Mouse (Mus musculus) heart, postnatal 0 days (tissue): Measurements from ENCODE around the gene Zmiz1.

ENCODE experiments used
- CTCF ChIP-seq: IDR thresholded peaks from 2 replicates; pipeline ENCODE4 v1.5.1; 2016; ENCODE audit warnings: antibody characterized with exemption, control low read depth, low read depth
- EP300 ChIP-seq: IDR thresholded peaks from 2 replicates; pipeline ENCODE4 v1.6.1; 2016; ENCODE audit warnings: antibody characterized with exemption, low read depth

DNA sequence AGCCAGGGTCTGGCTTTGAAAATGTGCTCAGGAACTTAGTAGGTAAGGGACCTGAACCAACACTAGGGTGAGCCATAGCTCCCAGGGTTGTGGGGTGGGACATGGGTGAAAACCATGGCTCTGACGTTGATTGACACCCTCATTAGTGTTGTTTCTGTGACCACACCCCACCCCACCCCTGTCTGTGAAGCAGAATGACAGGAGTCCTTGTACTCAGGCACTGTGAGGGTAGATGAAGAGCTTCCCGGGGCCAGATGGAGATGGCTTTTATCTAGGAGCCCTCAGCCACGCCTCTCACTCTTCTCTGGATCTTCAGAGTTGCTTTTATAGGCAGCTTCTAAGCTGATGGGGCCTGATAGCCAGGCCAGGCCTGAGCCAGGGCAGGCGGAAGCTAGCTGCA lies 63.4 kb downstream of the Zmiz1 start:
- TF ChIP-seq CTCF (no peak), EP300 (no peak)
